Mouse (Mus musculus) midbrain, embryonic 11.5 days (tissue): ENCODE measurements around the gene Celf2. TPM values are rescaled to one million over a fixed set of nuclear protein-coding genes. Genes with fewer than 3 reads are reported as not detected.

Experiments used
- ATAC-seq: fragments of 200-750 bp; cut with Nextera tagmentation; 2 replicates; pipeline ENCODE4 v1.8.0; 2017; ENCODE audit warnings: moderate TSS enrichment, moderate library complexity; ENCODE audit not compliant: low FRiP score
- DNase-seq: peaks from one replicate; pipeline ENCODE4 v3.0.0; 2015; ENCODE audit warnings: low spot score; ENCODE audit errors: missing footprints
- H3K27ac ChIP-seq: fragments of 300-500 bp; sonication (generic); 2 replicates; pipeline ENCODE4 v1.5.1; 2014; ENCODE audit warnings: low read depth, low read length
- H3K27me3 ChIP-seq: fragments of 300-500 bp; sonication (generic); 2 replicates; pipeline ENCODE4 v1.6.1; 2014; ENCODE audit warnings: mild to moderate bottlenecking, low read length, moderate library complexity, mixed read lengths; ENCODE audit not compliant: control insufficient read depth, insufficient read depth
- H3K36me3 ChIP-seq: fragments of 300-500 bp; sonication (generic); 2 replicates; pipeline ENCODE4 v1.6.1; 2014; ENCODE audit warnings: mild to moderate bottlenecking, low read length, moderate library complexity, mixed read lengths; ENCODE audit not compliant: control insufficient read depth, insufficient read depth
- H3K4me1 ChIP-seq: fragments of 300-500 bp; sonication (generic); 2 replicates; pipeline ENCODE4 v1.6.1; 2014; ENCODE audit warnings: low read length; ENCODE audit not compliant: control insufficient read depth, insufficient read depth
- H3K4me2 ChIP-seq: fragments of 300-500 bp; sonication (generic); 2 replicates; pipeline ENCODE4 v1.6.1; 2014; ENCODE audit warnings: mild to moderate bottlenecking, moderate library complexity
- H3K4me3 ChIP-seq: fragments of 300-500 bp; sonication (generic); 2 replicates; pipeline ENCODE4 v1.5.1; 2014; ENCODE audit warnings: low read depth, low read length
- H3K9ac ChIP-seq: fragments of 300-500 bp; sonication (generic); 2 replicates; pipeline ENCODE4 v1.6.1; 2014; ENCODE audit warnings: low read length
- H3K9me3 ChIP-seq: fragments of 300-500 bp; sonication (generic); 2 replicates; pipeline ENCODE4 v1.6.1; 2016; ENCODE audit warnings: low read length; ENCODE audit not compliant: control insufficient read depth
- WGBS: fragments of 180-500 bp; shearing (Covaris S2); extraction: QIAGEN DNeasy Blood & Tissue Kit; methylation state at CpG from one replicate; pipeline ENCODE4 v1.1.7; 2014; 5-methylcytosine and 5-hydroxymethylcytosine counted together
- polyA plus RNA-seq: library from polyadenylated mRNA; unstranded; fragments of >200 nt; fragmentation: Nextera tagmentation; extraction: Ambion mirVana; gene quantifications from 2 replicates; pipeline ENCODE4 v1.2.1, GENCODE M21; 2014

Celf2 gene
- polyA plus RNA-seq, 1 experiment from 2014 or later, result 92.7 TPM

- no peaks in the 10 kb centered on the region for H3K4me1 ChIP-seq
- no peak for ATAC-seq
- no peak overlapping the region for H3K9ac ChIP-seq
- H3K4me2 ChIP-seq, result no peak overlapping the region
- DNase-seq, result no peak
- no peak overlapping the region for H3K27ac ChIP-seq
- no peaks in the 10 kb centered on the region for H3K27me3 ChIP-seq
- H3K36me3 ChIP-seq, result no peaks in the 10 kb centered on the region
- H3K4me3 ChIP-seq, result no peak overlapping the region
- no peaks in the 10 kb centered on the region for H3K9me3 ChIP-seq
These were observed 971.3 kb downstream of the Celf2 start for GRCm38 (mm10) chr2:6538031-6538430.

DNA sequence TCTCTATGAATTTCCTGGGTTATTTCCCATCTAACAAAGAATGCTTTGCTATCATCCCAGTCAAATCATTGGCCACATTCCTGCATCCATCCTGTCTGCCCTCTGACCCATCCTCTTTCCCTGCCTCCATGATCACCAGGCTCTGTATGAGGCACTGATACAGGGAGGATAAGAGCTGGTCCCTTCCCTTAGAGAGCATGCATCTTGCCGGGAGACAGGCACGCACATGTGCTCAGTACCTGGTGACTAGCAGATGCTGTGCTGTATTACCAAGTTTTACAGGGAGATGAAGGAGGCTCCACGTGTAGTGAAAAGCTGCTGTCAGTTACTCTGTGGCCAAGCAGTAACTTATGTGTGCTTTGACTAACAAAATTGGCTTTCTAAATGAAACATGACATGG lies 972.0 kb downstream of the Celf2 start:
- no peak overlapping the region for H3K9ac ChIP-seq
- DNase-seq (peak; percentile 73), ATAC-seq (no peak)
- no peak overlapping the region for H3K4me2 ChIP-seq
- H3K27me3 ChIP-seq, result no peaks in the 10 kb centered on the region
- 84% methylated on average over 3 of the region's 3 CpGs for WGBS
- no peaks in the 10 kb centered on the region for H3K36me3 ChIP-seq
- H3K4me1 ChIP-seq, result no peaks in the 10 kb centered on the region
- H3K4me3 ChIP-seq, result no peak overlapping the region
- H3K9me3 ChIP-seq, result no peaks in the 10 kb centered on the region
- H3K27ac ChIP-seq, result no peak overlapping the region

GRCm38 (mm10) chr2:6536372-6536771 lies 973.0 kb downstream of the Celf2 start:
- DNase-seq, result no peak
- WGBS, result 84% methylated on average over 2 of the region's 2 CpGs
- Histone ChIP-seq H3K9me3 (no peaks in the 10 kb centered on the region), H3K4me3 (no peak overlapping the region), H3K4me1 (no peaks in the 10 kb centered on the region), H3K9ac (no peak overlapping the region), H3K27me3 (no peaks in the 10 kb centered on the region), H3K27ac (no peak overlapping the region), H3K4me2 (no peak overlapping the region), H3K36me3 (no peaks in the 10 kb centered on the region)
- ATAC-seq, result no peak

- H3K9ac ChIP-seq, result no peak overlapping the region
- H3K9me3 ChIP-seq, result no peaks in the 10 kb centered on the region
- H3K4me1 ChIP-seq, result no peaks in the 10 kb centered on the region
- H3K36me3 ChIP-seq, result no peaks in the 10 kb centered on the region
- ATAC-seq, result no peak
- peak; percentile 81 for DNase-seq
- H3K27me3 ChIP-seq, result no peaks in the 10 kb centered on the region
- H3K4me2 ChIP-seq, result no peak overlapping the region
- WGBS, result 57% methylated on average over 4 of the region's 4 CpGs
- H3K4me3 ChIP-seq, result no peak overlapping the region
- H3K27ac ChIP-seq, result no peak overlapping the region
These were observed 977.0 kb downstream of the Celf2 start for GRCm38 (mm10) chr2:6532341-6532740.

DNA sequence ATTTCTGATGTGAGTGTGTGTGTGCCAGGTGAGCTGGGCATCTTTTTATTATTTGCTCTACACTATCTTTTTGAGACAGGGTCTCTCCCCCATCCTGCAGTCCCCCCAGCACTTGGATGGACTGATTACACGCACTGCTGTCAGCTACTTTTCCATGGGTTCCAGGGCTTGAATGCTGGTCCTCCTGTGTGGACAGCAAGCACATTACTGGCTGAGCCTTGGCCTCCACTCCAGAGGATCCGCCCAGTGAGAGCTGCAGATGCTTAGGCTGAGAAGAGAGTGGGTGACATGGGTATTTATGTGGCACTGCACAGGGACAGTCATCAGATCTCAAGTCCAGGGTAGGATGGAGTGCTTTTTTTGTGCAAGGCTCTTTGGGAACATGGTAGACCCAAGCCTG lies 981.3 kb downstream of the Celf2 start:
- DNase-seq (peak; percentile 47), ATAC-seq (no peak)
- H3K36me3 ChIP-seq, result no peaks in the 10 kb centered on the region
- no peaks in the 10 kb centered on the region for H3K9me3 ChIP-seq
- WGBS, result 90% methylated on average over 2 of the region's 2 CpGs
- H3K27me3 ChIP-seq, result no peaks in the 10 kb centered on the region
- no peak overlapping the region for H3K4me3 ChIP-seq
- H3K27ac ChIP-seq, result no peak overlapping the region
- H3K4me2 ChIP-seq, result no peak overlapping the region
- H3K9ac ChIP-seq, result no peak overlapping the region
- no peaks in the 10 kb centered on the region for H3K4me1 ChIP-seq

DNA sequence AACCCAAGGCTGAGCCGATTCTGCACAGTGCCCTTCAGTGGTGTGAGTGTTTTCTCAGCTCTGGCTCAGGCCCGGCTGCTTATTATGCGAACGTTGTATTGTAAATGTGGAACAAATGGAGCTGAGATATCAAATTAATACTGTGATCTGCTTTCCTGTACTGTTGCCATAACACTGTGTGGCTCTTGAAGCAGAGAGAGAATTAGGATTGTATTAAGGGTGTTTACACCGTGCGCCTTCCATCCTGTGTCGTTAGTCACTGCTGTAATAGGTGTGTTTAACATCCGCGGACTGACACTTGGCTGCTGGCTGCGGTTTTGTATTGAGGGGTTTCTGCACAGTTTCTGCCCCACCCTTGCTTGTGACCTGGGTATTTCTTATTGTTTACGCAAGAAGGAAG lies 982.5 kb downstream of the Celf2 start:
- Histone ChIP-seq H3K4me2 (no peak overlapping the region), H3K27me3 (no peaks in the 10 kb centered on the region), H3K27ac (no peak overlapping the region), H3K4me1 (no peaks in the 10 kb centered on the region), H3K4me3 (no peak overlapping the region), H3K36me3 (no peaks in the 10 kb centered on the region), H3K9ac (no peak overlapping the region), H3K9me3 (no peaks in the 10 kb centered on the region)
- ATAC-seq (no peak), DNase-seq (no peak)
- 90% methylated on average over 11 of the region's 11 CpGs for WGBS

DNA sequence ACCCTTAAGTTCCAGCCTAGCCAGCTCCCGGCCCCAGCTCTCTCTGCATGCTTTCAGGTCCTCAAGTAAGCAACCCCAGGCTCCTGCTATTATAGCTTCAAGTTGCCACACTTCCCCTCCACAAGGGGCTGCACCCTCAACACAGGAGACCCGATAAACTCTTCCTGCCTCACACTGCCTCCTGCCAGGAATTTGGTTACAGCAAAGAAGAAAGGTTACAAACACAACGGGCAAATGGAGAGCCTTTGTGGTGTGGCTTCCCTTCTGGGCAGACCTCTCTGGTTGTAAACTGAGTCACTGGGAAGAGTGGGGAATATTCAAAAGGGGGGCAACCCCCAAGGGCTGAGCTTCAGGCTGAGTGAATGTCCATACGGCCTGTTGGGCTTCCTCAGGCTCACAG lies 983.1 kb downstream of the Celf2 start:
- DNase-seq (no peak), ATAC-seq (no peak)
- Histone ChIP-seq H3K9ac (no peak overlapping the region), H3K27me3 (no peaks in the 10 kb centered on the region), H3K4me3 (no peak overlapping the region), H3K36me3 (no peaks in the 10 kb centered on the region), H3K27ac (no peak overlapping the region), H3K4me1 (no peaks in the 10 kb centered on the region), H3K4me2 (no peak overlapping the region), H3K9me3 (no peaks in the 10 kb centered on the region)
- WGBS, result 59% methylated on average over 4 of the region's 4 CpGs

DNA sequence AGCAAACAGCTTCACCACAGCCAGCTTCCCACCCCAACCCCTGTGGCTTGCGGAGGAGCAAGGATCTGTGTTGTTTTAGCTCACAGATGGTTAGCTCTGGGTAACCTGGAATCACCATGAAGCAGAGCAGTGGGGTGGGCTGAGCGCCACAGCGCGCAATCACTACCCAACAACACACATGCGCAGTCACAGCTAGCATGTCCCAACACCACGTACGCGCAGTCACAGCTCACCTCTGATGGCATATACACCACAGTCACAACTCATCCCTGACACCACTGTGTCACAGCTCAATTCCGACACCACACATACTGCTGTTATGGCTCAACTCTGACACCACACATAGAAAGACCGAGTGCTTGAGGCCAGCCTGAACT lies 985.5 kb downstream of the Celf2 start:
- no peak overlapping the region for H3K4me3 ChIP-seq
- DNase-seq (no peak), ATAC-seq (no peak)
- no peaks in the 10 kb centered on the region for H3K4me1 ChIP-seq
- H3K27ac ChIP-seq, result no peak overlapping the region
- no peaks in the 10 kb centered on the region for H3K9me3 ChIP-seq
- H3K27me3 ChIP-seq, result no peaks in the 10 kb centered on the region
- H3K4me2 ChIP-seq, result no peak overlapping the region
- no peaks in the 10 kb centered on the region for H3K36me3 ChIP-seq
- 96% methylated on average over 10 of the region's 10 CpGs for WGBS
- no peak overlapping the region for H3K9ac ChIP-seq

- Histone ChIP-seq H3K27me3 (no peaks in the 10 kb centered on the region), H3K36me3 (no peaks in the 10 kb centered on the region), H3K27ac (no peak overlapping the region), H3K4me3 (no peak overlapping the region), H3K4me2 (no peak overlapping the region), H3K4me1 (no peaks in the 10 kb centered on the region), H3K9me3 (no peaks in the 10 kb centered on the region), H3K9ac (no peak overlapping the region)
- ATAC-seq, result no peak
- no peak for DNase-seq
- WGBS, result 83% methylated on average over 16 of the region's 16 CpGs
These were observed 986.0 kb downstream of the Celf2 start for GRCm38 (mm10) chr2:6523261-6523923.
